Mouse (Mus musculus) midbrain, postnatal 0 days (tissue): Measurements from ENCODE around the gene Pax3. TPM values are rescaled to one million over a fixed set of nuclear protein-coding genes. Genes with fewer than 3 reads are reported as not detected.
A peak's percentile ranks its signal among the peaks of the same experiment; 100 is the strongest.

Source experiments
- ATAC-seq: fragments of 200-750 bp; cut with Nextera tagmentation; 2 replicates; pipeline ENCODE4 v1.8.0; 2017; ENCODE audit warnings: moderate number of reproducible peaks, mild to moderate bottlenecking, moderate TSS enrichment, moderate library complexity; ENCODE audit not compliant: low FRiP score
- DNase-seq: peaks from one replicate; pipeline ENCODE4 v3.0.0-alpha.2; 2015; ENCODE audit warnings: low spot score
- H3K27ac ChIP-seq: fragments of 300-500 bp; sonication (generic); 2 replicates; pipeline ENCODE4 v1.5.1; 2014; ENCODE audit warnings: low read depth, mild to moderate bottlenecking, low read length, mixed read lengths
- H3K27me3 ChIP-seq: fragments of 300-500 bp; sonication (generic); 2 replicates; pipeline ENCODE4 v1.6.1; 2014; ENCODE audit warnings: low read length, control low read depth, mixed read lengths; ENCODE audit not compliant: insufficient read depth
- H3K36me3 ChIP-seq: fragments of 300-500 bp; sonication (generic); 2 replicates; pipeline ENCODE4 v1.6.1; 2014; ENCODE audit warnings: low read length, control low read depth, mixed read lengths; ENCODE audit not compliant: insufficient read depth
- H3K4me1 ChIP-seq: fragments of 300-500 bp; sonication (generic); 2 replicates; pipeline ENCODE4 v1.6.1; 2014; ENCODE audit warnings: mild to moderate bottlenecking, control low read depth, antibody characterized with exemption, low read length, mixed read lengths; ENCODE audit not compliant: insufficient read depth
- H3K4me2 ChIP-seq: fragments of 300-500 bp; sonication (generic); 2 replicates; pipeline ENCODE4 v1.6.1; 2014; ENCODE audit warnings: low read depth, mild to moderate bottlenecking, low read length, mixed read lengths; ENCODE audit not compliant: poor library complexity, severe bottlenecking
- H3K4me3 ChIP-seq: fragments of 300-500 bp; sonication (generic); 2 replicates; pipeline ENCODE4 v1.5.1; 2014; ENCODE audit warnings: low read depth, mild to moderate bottlenecking, low read length, moderate library complexity
- H3K9ac ChIP-seq: fragments of 300-500 bp; sonication (generic); replicated peaks from 2 replicates; pipeline ENCODE4 v1.6.1; 2014; ENCODE audit warnings: mild to moderate bottlenecking, low read length, moderate library complexity, mixed read lengths; ENCODE audit not compliant: poor library complexity, severe bottlenecking
- H3K9me3 ChIP-seq: fragments of 300-500 bp; sonication (generic); 2 replicates; pipeline ENCODE4 v1.6.1; 2016; ENCODE audit warnings: low read length, control low read depth
- CTCF ChIP-seq: IDR thresholded peaks from 2 replicates; pipeline ENCODE4 v1.5.1; 2016; ENCODE audit warnings: antibody characterized with exemption, mild to moderate bottlenecking
- WGBS: fragments of 180-500 bp; shearing (Covaris S2); extraction: QIAGEN DNeasy Blood & Tissue Kit; methylation state at CpG from one replicate; pipeline ENCODE4 v1.1.7; 2014; 5-methylcytosine and 5-hydroxymethylcytosine counted together
- polyA plus RNA-seq: library from polyadenylated mRNA; unstranded; fragments of >200 nt; fragmentation: Nextera tagmentation; extraction: Ambion mirVana; gene quantifications from 2 replicates; pipeline ENCODE4 v1.2.1, GENCODE M21; 2015
- total RNA-seq: library from RNA; depleted of rRNA; stranded (reverse); fragments of >200 nt; gene quantifications from 2 replicates; pipeline ENCODE4 v1.2.3, GENCODE M21; 2014

Gene Pax3
- total and polyA plus RNA-seq, 2 experiments from 2014 or later, result 4.5 to 5.8 TPM

DNA sequence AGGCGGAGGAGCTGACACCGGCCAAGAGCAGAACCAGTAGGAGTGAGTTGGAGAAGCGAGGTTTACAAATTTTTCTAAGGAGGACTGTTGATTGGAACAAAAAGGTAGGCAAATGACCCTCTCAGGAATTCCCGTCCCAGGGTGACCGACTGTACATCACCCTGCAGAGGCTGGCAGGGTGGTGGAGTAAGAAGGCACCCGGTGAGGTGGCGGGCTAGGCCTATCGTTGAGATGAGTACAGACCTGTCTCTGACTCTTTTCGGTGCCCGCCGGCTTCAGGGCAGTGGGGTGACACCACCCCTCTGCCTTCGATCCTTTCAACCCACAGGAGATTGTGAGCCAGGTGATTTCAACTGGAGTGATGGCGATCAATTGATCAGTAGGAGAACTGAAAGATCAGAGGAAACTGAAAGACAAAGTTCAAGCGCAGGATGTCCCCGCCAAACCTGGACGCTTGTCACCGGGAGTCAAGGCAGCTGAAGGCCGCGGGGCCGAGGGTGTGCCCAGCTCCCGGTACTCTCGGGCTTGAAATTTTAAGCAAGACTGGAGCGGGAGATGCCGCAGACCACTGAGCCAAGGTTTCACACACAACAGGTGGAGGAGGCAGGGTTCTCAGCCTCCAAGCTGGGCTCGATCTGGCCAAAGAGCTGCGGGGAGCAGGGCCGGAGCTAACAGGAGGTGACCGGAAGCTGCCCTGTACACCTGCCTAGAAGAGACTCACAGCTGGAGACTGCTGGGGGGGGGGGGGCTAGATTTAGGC lies 4.5 kb upstream of the Pax3 start:
- Histone ChIP-seq H3K4me2 (peak overlapping the region; percentile 23; the same call in 1 of the 2 replicates), H3K36me3 (no peaks in the 10 kb centered on the region), H3K27me3 (peaks cover 66% of the 10 kb centered on the region), H3K9ac (no peak overlapping the region), H3K4me1 (no peaks in the 10 kb centered on the region), H3K9me3 (no peaks in the 10 kb centered on the region), H3K4me3 (no peak overlapping the region), H3K27ac (no peak overlapping the region)
- WGBS, result 6% methylated on average over 28 of the region's 28 CpGs
- no peak for TF ChIP-seq CTCF
- ATAC-seq (no peak), DNase-seq (no peak)

DNA sequence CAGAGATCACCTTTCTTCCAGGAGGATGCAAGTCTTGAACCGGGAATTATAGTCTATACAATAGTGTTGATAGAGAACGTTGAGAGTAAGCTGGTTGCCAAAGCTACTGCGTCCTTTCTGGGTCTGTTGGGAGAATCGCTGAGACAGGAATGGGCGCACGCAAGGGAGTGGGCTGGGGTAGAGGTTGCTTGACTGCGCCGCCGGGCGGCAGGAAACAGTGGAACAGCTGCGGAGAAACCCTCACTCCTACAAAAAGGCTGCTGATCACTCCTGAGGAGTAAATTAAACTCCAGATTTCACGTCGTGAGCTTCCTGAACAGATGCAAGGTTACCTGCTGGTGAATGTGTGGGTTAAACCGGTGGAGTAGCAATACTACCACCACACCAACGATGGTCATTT lies 3.3 kb upstream of the Pax3 start:
- TF ChIP-seq CTCF, result peak; percentile 25; the same call in 1 of the 2 replicates
- Histone ChIP-seq H3K4me2 (no peak overlapping the region), H3K4me1 (no peaks in the 10 kb centered on the region), H3K27me3 (peaks cover 64% of the 10 kb centered on the region), H3K27ac (no peak overlapping the region), H3K4me3 (no peak overlapping the region), H3K9me3 (no peaks in the 10 kb centered on the region), H3K9ac (no peak overlapping the region), H3K36me3 (no peaks in the 10 kb centered on the region)
- ATAC-seq (no peak), DNase-seq (no peak)
- 8% methylated on average over 15 of the region's 15 CpGs for WGBS

DNA sequence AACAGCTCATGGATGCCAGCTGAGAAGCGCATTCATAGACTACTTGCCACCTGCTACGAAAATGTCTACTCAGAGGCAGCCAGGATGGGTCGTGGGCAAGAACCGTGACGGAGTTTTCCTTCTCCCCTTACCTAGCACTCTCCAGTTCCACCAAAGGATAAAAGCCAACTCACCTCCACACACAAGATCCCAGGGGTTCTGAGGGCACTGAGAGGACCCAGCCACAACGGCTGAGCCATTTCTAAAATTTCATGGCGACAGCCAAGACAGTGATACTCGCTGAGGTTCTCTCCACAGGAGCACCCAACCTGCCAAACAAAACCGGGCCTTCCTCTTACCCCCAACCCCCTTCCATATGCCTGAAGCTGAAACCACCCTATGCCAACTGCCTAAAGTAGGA lies 2.3 kb upstream of the Pax3 start:
- Histone ChIP-seq H3K27me3 (peaks cover 59% of the 10 kb centered on the region), H3K4me1 (no peaks in the 10 kb centered on the region), H3K9me3 (no peaks in the 10 kb centered on the region), H3K4me2 (no peak overlapping the region), H3K9ac (no peak overlapping the region), H3K36me3 (no peaks in the 10 kb centered on the region), H3K27ac (no peak overlapping the region), H3K4me3 (no peak overlapping the region)
- ATAC-seq, result no peak
- DNase-seq, result no peak
- 14% methylated on average over 9 of the region's 9 CpGs for WGBS
- TF ChIP-seq CTCF, result no peak

DNA sequence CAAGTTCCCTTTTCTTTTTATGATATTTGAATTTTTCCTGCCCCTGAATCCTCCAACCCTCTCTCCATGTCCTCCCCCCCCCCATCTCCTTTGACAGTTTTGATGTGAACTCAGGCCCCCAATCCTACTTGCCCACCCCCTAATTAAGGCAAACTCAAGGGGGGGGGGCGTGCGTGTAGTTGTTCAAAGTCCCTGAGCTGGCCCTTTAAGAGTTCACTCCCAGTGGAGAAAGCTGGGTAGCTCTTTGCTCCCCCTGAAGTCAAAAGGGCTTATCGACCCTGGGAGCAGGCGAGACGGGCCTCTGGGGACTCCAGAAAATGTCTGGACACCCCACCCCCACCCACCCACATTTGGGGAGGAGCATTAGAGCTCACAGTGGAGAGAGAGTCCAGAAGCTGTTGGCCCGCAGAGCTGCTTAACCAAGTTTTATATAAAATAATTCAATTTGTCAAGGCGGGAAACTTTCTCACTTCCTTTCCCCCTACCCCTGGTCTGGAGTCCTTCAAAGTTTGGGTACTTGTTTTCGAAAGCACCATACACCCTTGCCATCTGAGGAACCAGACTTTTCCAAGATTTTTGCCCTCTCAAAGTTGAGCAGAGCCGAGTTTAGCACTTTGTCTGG lies 1.5 kb upstream of the Pax3 start:
- H3K27me3 ChIP-seq, result peaks cover 55% of the 10 kb centered on the region
- H3K27ac ChIP-seq, result no peak overlapping the region
- TF ChIP-seq CTCF, result no peak
- H3K4me3 ChIP-seq, result no peak overlapping the region
- ATAC-seq (no peak), DNase-seq (no peak)
- no peak overlapping the region for H3K4me2 ChIP-seq
- no peaks in the 10 kb centered on the region for H3K9me3 ChIP-seq
- H3K9ac ChIP-seq, result no peak overlapping the region
- H3K4me1 ChIP-seq, result no peaks in the 10 kb centered on the region
- WGBS, result 10% methylated on average over 9 of the region's 9 CpGs
- no peaks in the 10 kb centered on the region for H3K36me3 ChIP-seq

DNA sequence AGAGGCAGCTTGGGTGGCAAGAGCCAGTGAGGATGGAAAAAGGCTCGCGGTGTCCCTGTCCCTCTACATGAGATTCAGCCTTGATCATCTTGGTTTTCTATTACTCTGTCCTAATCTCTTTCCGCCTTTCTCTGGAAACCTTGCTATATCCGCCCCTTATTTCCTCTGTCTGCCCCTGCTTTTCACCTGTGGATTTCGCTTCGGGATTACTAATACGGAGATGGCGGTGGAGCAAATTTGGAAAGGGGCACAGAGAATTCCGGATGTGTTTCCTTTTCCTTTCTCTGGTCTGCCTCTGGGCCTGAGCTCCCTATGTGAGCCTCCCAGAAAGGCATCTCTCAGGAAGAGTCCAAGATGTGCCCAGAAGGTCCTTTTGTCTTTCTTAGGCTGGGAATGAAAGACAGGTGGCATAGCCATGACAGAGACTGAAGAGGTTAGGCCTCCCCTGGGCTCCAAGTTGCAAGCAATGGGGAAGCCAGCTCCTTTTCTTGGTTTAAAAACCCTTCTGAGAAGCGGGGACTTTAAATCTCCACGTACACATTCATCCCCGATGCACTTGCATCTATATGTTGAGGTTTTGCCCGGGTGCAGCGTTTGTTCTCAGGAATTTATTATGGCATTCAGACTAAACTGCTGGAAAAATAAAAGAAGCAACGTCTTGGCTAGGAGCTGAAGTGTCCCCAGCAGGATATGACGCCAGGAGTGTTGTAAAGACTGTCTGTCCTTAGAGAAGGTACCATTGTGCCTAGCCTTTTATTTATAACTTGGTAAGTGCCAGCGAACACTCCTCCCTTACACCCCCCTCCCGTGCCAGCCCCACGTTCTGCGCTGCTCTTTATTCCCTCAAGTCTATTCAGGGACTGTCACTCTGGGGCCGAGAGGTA lies 659 bp upstream of the Pax3 start:
- Histone ChIP-seq H3K4me2 (peak overlapping the region; percentile 40), H3K27me3 (peaks cover 55% of the 10 kb centered on the region), H3K4me3 (peak overlapping the region; percentile 39), H3K9ac (no peak overlapping the region), H3K27ac (no peak overlapping the region), H3K9me3 (no peaks in the 10 kb centered on the region), H3K4me1 (no peaks in the 10 kb centered on the region), H3K36me3 (no peaks in the 10 kb centered on the region)
- ATAC-seq (no peak), DNase-seq (no peak)
- WGBS, result 10% methylated on average over 21 of the region's 21 CpGs
- TF ChIP-seq CTCF, result no peak
